Mouse (Mus musculus) cerebellum, adult 2 months (tissue): ENCODE measurements around the gene Dlgap5.

Experiments used
- CTCF ChIP-seq: fragments of 200-500 bp; IDR thresholded peaks from 2 replicates; pipeline ENCODE4 v1.5.1; 2011; ENCODE audit warnings: low read depth, mild to moderate bottlenecking, control low read depth, low read length, moderate library complexity, borderline replicate concordance; ENCODE audit not compliant: insufficient read depth
- POLR2A ChIP-seq: fragments of 200-500 bp; IDR thresholded peaks from 2 replicates; pipeline ENCODE4 v1.6.1; 2011; ENCODE audit warnings: low read length, control low read depth, borderline replicate concordance; ENCODE audit not compliant: insufficient read depth

GRCm38 (mm10) chr14:47417775-47418665 is at the start of gene Dlgap5:
- TF ChIP-seq CTCF (no peak), POLR2A (no peak)
